Mouse (Mus musculus): ENCODE data around the gene Kng2. TPM values are rescaled to one million over a fixed set of nuclear protein-coding genes. Genes with fewer than 3 reads are reported as not detected.
"Not testable (repeated sequence)": the region's sequence is repeated elsewhere in the genome, so short reads cannot be mapped to it uniquely, and the experiment has no call there.

The Kng2 gene
- total RNA-seq (2021): not detected
- long read RNA-seq: 0 reads

DNA sequence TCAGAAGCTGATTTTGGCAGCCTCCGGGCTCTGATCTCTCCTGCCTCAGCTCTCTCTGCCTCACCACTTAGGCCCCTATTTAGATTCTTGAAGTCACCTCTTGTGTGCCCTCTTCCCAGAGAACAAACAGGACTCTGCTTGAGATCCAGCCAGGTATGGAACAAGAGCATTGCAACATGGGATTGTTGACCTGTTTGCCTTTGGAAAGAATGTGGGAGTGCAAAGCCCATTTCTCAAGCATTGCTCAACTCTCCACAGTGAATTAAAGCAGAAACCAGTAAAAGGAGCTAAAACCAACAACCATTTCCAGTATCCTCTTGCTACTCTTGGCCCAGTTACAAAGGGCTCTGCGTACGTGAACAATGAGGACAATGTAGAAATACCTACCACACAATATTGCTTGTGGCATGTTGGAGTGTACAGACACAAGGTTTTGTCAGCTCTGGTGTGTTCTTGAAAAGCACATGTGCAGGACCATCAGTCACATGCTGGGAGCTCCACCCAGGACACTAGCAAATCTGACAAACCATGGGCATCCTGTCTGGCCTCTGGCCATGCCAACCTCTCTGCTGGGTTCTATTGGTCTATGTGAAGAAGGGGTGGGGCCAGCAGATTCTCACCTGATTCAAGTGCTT, at the start of gene Kng2:
TSS of gene Kng2 (minus strand) at position 517 of the 635 bp plus-strand sequence.
- DNase-seq (ENCODE audit: low spot score in 2 of 2): not testable (repeated sequence)

DNA sequence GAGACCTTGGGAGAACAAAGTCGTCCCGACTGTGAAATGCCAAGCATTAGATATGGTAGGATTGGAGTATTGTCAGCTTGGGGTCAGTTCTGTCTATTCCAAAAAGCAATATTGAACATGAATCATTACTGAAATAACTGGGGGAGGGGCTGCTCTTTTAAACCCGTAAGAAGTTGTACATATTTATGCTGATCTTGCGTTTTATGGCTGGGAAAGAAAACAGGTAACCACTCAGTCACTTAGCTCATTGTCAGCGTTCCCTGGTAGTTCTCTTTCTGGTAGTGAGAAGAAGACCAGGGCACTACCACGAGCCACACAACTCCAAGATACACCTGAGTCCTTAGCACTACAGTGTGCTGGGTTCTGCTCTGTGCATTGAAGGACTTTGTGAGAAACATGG, 48.2 kb upstream of the Kng2 start:
- DNase-seq (ENCODE audit: low spot score in 2 of 2): not testable (repeated sequence)

DNA sequence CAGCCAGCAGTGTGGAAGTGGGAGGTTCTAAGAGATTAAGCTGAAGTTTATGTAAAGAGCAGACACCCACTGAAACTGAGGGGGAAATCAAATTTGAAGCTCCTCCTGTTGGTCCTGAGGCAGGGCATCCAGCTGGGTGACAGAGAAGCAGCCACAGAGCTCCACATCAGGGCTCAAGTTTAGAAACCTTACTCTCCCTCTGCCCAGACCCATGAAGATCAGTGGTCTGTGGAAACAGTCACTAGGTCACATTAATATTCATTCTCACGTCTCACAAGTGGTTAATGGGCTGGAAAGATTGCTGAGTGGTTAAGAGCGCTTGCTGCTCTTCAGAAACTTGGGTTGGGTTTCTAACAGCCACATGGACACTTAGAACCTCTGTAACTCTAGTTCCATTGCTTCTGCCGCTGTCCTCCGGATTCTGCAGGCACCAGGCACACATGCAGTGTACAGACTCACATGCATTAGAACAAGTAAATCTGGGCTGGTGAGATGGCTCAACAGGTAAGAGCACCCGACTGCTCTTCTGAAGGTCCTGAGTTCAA, 31.6 kb upstream of the Kng2 start:
- not testable (repeated sequence) for DNase-seq (ENCODE audit: low spot score in 2 of 2)

DNA sequence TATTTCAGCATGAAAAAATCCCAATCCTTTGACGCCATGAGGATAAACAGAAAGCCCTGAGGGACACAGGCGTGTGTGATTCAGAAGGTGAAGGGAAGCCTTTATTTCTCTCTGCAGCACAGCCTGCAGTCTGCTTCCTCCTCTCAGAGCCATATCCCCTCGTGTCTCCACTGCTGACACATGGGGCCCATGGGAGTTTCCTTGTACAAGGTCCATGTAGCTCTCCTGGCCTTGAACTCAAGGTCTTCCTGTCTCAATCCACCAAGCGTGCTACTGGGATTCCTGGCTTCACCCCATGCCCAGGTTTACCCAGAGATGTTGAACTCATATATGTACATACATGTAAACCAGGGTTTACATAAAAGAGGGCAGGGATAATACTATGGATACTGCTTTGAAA, 30.3 kb upstream of the Kng2 start:
- DNase-seq (ENCODE audit: low spot score in 2 of 2): not testable (repeated sequence)

DNA sequence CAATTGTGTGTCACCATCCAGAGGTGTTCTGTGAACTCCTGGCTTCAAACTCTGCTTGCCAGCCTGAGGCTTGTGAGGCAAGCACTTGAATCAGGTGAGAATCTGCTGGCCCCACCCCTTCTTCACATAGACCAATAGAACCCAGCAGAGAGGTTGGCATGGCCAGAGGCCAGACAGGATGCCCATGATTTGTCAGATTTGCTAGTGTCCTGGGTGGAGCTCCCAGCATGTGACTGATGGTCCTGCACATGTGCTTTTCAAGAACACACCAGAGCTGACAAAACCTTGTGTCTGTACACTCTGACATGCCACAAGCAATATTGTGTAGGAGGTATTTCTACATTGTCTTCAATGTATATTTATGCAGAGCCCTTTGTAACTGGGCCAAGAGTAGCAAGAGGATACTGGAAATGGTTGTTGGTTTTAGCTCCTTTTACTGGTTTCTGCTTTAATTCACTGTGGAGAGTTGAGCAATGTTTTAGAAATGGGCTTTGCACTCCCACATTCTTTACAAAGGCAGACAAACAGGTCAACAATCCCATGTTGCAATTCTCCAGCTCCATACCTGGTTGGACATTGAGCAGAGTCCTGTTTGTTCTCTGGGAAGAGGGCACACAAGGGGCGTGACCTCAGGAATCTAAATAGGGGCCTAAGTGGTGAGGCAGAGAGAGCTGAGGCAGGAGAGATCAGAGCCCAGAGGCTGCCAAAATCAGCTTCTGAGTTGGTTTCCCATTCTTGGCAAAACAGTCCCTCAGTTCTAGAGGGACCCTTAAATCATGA, 28.6 kb upstream of the Kng2 start, which contains the start of gene Kng1:
TSS of gene Kng1 (plus strand) at position 198 of the 780 bp plus-strand sequence.
- DNase-seq (ENCODE audit: low spot score in 2 of 2): not testable (repeated sequence)

- peak; percentile 6 to 27 for DNase-seq (ENCODE audit: low spot score in 2 of 2)
These were observed 17.0 kb upstream of the Kng2 start for GRCm38 (mm10) chr16:23046319-23046718.

DNA sequence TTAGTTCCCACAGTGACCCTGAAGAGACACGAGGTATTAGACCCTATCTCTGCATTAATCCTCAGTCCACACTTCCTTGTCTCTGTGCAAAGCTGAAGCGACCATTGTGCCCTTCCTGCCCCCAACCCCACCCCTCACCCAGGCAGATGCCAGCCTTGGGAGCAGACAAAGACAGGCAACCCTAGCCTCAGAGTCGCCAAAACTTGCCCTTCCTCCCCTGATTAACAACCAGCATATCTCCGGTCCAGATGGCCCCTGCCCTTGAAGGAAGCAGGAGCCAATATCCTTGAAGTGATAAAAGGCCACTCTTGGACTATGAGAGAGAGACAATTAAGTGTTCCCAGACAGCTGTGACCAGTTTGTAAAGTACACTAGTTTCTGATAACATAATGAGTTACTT, 11.6 kb upstream of the Kng2 start:
- no peak for DNase-seq (ENCODE audit: low spot score in 2 of 2)

- DNase-seq (ENCODE audit: low spot score in 2 of 2): no peak
These were observed 10.0 kb upstream of the Kng2 start for GRCm38 (mm10) chr16:23039281-23039680.

- no peak for DNase-seq (ENCODE audit: low spot score in 2 of 2)
These were observed 8.5 kb upstream of the Kng2 start for GRCm38 (mm10) chr16:23037744-23038143.

DNA sequence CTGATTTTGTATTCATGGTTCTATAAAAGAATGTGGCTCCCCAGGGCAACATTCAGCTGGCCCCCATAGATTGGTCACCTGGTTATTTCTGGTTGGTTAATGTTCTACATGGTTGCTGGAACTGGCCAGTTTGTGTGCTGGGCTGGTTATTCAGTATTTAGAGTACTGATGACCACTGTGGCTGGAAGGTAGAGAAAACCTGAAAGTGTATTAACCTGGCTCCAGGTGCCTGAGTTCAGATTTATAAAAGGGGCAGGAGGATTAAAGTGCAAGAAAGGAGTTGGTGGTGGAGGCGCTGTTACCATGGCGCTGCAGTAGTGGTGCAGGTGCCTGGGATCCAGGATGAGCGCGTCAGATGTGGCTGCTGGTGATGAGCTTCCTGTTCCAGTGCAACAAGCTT, 4.4 kb upstream of the Kng2 start:
- no peak for DNase-seq (ENCODE audit: low spot score in 2 of 2)

GRCm38 (mm10) chr16:23030673-23031435, 1.6 kb upstream of the Kng2 start:
- DNase-seq (ENCODE audit: low spot score in 2 of 2): no peak

- not testable (repeated sequence) for DNase-seq (ENCODE audit: low spot score in 2 of 2)
These were observed 1.9 kb downstream of the Kng2 start for GRCm38 (mm10) chr16:23027341-23027740.

GRCm38 (mm10) chr16:23026582-23026981, 2.7 kb downstream of the Kng2 start:
- DNase-seq (ENCODE audit: low spot score in 2 of 2): no peak

DNA sequence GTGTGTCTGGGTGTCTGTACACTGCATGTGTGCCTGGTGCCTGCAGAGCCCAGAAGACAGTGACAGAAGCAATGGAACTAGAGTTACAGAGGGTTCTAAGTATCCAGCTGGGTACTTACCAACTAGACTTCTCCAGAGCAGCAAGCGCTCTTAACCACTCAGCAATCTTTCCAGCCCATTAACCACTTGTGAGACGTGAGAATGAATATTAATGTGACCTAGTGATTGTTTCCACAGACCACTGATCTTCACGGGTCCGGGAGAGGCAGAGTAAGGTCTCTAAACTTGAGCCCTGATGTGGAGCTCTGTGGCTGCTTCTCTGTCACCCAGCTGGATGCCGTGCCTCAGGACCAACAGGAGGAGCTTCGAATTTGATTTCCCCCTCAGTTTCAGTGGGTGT, 4.2 kb downstream of the Kng2 start:
- DNase-seq (ENCODE audit: low spot score in 2 of 2): no peak

GRCm38 (mm10) chr16:23020571-23020970, 8.7 kb downstream of the Kng2 start:
- DNase-seq (ENCODE audit: low spot score in 2 of 2): not testable (repeated sequence)

DNA sequence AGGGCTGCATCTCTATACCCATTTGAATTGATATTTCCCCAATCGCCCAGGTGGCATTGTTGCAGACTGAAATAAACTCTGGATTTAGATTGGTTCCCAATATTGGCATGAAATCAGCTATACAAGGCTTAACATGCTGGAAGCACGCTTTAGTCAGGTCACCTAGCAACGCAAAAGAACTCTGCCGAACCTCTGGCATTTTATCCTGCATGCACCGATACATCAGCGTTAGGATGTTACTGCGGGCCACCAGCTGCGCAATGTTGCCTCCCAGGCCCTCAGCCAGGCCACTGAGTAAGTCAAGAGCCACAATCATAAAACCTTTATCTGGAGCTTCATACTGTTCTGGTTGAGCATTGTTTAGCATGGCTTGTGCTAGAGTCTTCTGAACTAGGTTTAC, 14.6 kb downstream of the Kng2 start:
- DNase-seq (ENCODE audit: low spot score in 2 of 2): peak in 1 of 2 experiments; percentile 32

- not testable (repeated sequence) for DNase-seq (ENCODE audit: low spot score in 2 of 2)
These were observed 15.5 kb downstream of the Kng2 start for GRCm38 (mm10) chr16:23013786-23014185.

GRCm38 (mm10) chr16:22996951-22997350, 32.3 kb downstream of the Kng2 start:
- DNase-seq (ENCODE audit: low spot score in 2 of 2): not testable (repeated sequence)

DNA sequence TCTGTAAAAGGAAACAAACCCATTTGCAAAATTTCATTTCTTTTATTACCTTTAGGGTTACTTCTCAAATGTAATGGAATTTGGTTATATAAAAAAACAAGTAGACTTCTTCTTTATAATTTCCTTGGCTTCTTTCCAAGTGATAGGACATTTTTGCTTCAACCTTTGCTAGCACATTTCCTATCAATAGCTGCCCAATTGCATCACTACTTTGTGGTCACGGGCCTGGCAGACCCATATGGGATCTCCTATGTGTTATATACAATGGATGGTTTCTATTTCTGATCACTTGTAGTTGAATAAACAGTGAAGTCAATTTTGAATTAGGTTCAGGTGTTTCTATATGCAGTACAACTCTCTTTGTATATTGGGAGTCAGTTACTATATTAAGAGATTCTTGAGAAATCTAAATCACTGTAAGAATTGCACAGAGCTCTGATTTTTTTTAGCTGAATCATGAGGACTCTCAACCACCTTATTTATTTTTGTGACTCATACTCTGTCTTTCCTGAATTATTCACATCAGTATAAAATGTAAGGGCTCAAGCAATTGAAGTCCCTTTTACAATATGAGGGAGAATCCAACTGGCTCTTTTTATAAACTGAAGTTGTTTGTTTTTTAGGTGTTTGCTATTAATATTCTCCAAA, 61.8 kb downstream of the Kng2 start:
- no peak for DNase-seq (ENCODE audit: low spot score in 2 of 2)

- DNase-seq (ENCODE audit: low spot score in 2 of 2): no peak
These were observed 66.0 kb downstream of the Kng2 start for GRCm38 (mm10) chr16:22963293-22963692.

DNA sequence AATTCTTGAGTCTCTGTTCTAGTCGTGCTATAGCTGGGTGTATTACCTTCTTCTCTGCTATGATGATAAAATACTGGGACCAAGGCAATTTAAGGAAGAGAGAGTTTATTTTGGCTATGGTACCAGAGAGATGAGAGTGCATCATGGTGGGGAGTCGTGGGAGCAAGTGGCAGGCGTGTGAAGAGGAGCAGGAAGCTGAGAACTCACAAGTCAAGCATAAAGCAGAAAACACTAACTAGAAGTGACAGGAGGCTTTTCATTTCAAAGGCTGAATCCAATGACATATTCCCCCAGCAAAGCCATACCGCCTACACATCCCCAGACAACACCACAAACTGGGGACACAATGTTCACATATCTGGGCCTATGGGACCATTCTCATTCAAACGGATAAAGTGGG, 67.0 kb downstream of the Kng2 start:
- DNase-seq (ENCODE audit: low spot score in 2 of 2): no peak

Measured in layer of hippocampus, adult 18-20 months (tissue).